Mouse (Mus musculus) myocyte (in vitro differentiated cells): ENCODE measurements around the gene Armc2.

Experiments
- E2F4 ChIP-seq: IDR thresholded peaks from one replicate; pipeline ENCODE4 v1.6.1; 2011; ENCODE audit warnings: mild to moderate bottlenecking, control low read depth, moderate library complexity; ENCODE audit not compliant: insufficient read depth
- TCF3 ChIP-seq: IDR thresholded peaks from one replicate; pipeline ENCODE4 v1.6.1; 2011; ENCODE audit warnings: low read depth, control low read depth; ENCODE audit not compliant: insufficient read length

DNA sequence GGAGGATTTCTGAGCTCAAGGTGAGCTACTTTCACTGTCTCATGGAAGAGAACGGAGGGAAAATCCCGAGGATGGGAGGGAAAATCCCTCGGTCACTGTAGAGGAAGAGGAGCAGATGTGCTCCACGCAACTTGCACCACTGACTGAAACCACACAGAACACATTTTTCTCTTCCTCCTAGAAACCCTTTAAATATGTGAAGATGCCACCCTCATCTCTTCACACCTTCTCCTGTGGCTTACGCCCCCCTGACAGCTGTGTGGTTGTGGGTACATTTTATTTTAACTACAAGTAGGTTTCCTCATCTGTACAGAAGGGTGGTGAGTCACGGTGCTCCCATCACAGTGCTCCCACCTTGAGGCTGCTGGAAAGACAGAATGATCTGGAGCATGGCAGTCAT lies 34.0 kb downstream of the Armc2 start:
- TF ChIP-seq E2F4: no peak
- TF ChIP-seq TCF3: no peak
